Mouse (Mus musculus) monocyte, adult 2 months (primary cell): ENCODE measurements around the gene Tspan14.

Experiments
- DNase-seq, 2 experiments: peaks; one replicate each; pipeline ENCODE4 v3.0.0; 2022; ENCODE audit warnings: low spot score in 2 of 2, low read depth in 1 of 2

The Tspan14 gene

DNA sequence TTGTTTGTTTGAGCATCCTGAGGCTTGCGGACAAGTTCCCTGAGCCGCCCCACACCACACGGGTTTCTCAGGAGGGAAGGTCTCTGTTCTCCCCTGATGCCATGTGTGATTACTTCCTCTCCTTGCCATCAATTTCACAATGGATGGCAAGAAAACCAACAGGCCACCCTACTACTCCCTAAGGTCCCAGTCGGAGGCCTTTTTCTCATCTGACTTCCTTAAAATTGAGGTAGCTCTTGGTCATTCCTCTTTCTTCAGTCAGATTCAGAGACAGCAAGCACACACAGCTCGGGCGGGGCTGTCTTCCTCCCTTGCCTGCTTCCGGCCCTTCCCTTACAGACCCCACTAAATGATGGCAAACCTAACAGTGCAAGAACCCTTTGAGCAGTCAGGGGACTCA, 47.1 kb downstream of the Tspan14 start:
- peak; percentile 39 to 49 for DNase-seq

- no peak for DNase-seq
Observed at GRCm38 (mm10) chr14:40918477-40918876, 48.1 kb downstream of the Tspan14 start.

- peak; percentile 59 to 82 for DNase-seq
Observed at GRCm38 (mm10) chr14:40917632-40918031, 49.0 kb downstream of the Tspan14 start.

GRCm38 (mm10) chr14:40916667-40917066, 49.9 kb downstream of the Tspan14 start:
- no peak for DNase-seq

- DNase-seq, result no peak
Observed at GRCm38 (mm10) chr14:40915838-40916237, 50.8 kb downstream of the Tspan14 start.

GRCm38 (mm10) chr14:40914701-40915100, 51.9 kb downstream of the Tspan14 start:
- no peak for DNase-seq

DNA sequence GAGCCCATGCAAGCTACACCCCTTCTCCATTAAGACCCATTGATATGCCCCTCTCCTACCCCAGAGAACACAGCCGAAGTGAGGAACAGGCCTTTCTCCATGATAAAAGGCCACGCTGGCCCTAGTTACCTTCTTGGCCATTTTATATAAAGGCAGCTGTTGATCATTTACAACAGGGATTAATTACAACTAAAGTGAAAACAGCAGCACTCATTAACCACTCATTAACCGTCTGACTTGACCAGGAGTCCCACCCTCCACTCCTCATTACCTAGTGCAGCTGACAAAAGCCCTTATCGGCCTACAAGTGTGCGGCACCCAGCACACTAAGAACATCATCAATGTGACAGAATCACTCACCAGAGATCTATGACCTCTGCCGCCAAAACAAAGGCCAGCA, 52.9 kb downstream of the Tspan14 start:
- DNase-seq, result no peak

GRCm38 (mm10) chr14:40911529-40911928, 55.1 kb downstream of the Tspan14 start:
- no peak for DNase-seq

GRCm38 (mm10) chr14:40908763-40909162, 57.8 kb downstream of the Tspan14 start:
- no peak for DNase-seq

DNA sequence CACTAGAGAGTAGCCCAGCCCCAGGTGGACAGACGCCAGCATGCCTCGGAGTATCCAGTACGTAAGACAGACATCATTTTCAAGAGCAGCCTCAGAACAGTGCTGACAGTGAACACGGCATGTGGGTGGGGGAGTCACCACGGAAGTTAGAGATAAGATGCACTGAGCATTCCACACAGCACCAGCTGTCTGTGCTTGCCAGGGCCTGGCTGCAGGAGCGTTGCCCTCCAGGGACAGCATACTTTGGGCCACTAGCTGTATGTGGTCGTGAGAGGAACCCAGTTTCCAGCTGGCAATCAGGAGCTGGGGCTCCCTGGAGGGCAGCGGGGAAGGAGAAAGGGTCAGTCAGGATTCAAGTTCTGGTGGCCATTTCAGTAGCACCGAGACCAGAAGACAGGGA, 59.8 kb downstream of the Tspan14 start:
- DNase-seq, result no peak

- DNase-seq, result no peak
Observed at GRCm38 (mm10) chr14:40905813-40906212, 60.8 kb downstream of the Tspan14 start.

GRCm38 (mm10) chr14:40902307-40903055, 64.1 kb downstream of the Tspan14 start:
- no peak for DNase-seq

- DNase-seq, result no peak
Observed at GRCm38 (mm10) chr14:40900267-40900666, 66.3 kb downstream of the Tspan14 start.

DNA sequence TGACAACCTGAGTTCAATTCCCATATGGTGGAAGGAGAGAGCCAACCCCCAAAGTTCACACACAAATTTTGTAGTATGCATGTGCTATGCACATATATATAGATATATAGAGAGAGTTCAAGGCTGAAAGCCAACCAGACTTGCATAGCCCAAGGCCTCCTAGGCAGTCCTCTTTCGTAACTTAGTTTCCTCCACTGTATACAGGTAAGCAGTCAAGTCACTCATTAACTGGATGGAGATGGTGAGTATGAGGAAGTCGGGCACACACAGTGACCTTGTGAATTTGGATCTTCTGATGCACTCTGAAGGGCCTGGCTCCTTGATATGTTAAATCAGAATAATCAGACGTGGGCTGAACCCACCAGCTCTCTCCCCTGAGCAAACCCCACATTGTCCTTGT, 68.7 kb downstream of the Tspan14 start:
- DNase-seq, result no peak

DNA sequence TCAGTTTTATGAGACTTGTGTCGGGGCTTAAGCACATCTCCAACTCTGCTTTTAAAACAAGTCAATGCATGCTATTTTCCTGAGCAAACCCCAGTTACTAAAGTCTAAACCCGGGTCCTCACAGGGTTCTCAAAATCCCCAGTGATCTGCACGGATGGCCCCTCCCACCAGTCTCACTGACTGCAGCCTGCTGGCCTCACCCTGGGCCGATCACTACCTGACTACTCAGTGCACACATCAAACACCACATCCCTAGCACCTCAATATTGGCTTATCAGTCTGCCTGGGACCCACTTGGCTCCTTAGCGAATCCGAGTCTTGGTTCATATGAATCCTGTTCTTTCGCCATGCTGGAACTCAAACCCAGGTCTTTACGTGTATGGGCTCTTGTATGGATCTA, 70.9 kb downstream of the Tspan14 start:
- no peak for DNase-seq

DNA sequence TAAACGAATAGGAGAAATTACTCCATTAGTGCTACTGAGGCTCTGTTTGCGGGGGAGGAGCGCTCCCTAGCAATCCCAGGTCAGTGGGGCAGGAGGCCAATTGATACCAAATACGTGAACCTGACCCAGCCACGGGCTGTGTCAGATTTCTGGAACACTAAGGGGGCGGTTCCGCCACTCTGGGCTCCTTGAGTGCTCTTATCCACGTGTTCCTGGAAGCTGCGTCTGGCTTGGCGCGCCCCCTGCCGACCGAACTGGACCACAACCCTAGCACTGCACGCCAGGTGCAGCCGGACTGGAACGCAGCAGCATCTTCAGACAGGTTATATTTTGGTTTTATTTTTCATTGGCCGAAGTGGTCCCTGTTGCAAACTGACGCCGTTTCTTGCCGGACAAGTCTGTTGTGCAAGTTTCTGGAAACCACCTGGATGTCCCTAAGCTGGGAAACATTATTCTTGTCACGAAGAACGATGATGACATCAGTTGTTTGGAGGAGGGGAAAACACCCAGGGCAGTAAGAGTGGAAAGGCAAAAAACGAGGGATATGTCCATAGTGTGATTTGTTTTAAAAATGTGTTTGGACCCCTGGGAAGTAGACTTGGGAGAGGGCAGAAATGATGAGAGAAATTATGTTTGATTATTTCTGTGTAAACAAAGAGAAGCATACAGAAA, 71.9 kb downstream of the Tspan14 start:
- peak in 1 of 2 experiments; percentile 26 for DNase-seq

DNA sequence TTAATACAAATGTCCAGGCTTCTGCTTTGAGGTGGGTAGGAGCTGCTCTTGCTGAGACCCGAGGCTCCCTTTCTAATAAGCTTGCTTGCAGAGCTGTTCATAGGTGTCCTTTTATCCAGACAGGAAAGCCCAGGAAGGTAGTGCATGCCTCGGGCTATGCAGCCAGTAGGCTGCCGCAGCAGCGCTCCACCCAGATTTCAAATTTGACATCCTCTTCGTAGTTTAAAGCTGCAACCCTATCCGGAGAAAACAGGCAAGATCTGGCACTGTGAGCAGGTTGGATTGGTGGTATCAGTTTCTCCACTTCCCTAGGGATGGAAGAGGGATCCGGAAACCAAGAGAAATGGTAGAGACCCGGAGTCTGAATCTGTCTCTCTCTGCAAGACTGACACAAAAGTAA, 72.7 kb downstream of the Tspan14 start:
- no peak for DNase-seq

GRCm38 (mm10) chr14:40893196-40893595, 73.4 kb downstream of the Tspan14 start, which contains the start of gene Sh2d4b:
Sh2d4b (minus strand) TSS chr14:40893266.
- DNase-seq, result no peak

DNA sequence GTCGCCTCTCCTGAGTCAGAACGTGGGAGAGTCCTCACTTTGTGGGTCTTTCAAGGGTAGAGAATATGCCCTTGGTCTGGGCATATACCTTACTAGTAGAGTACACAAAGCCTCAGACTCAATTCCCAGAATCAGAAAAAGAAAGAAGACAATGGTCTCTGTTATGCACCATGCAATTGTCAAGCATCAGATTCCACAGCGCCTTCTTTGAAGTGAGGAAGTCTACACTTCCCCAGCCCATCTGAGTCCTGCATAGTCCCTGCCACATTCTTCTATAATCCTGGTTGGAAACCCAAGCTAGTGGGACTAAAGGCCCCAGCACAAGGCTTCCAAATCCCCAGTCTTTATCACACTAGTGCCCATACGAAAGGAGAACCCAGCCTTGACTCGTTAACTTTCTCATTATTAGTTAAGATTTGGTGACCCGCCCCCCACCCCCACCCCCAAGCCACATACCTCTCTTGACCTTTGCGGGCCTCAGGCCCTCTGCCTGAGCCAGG, 74.2 kb downstream of the Tspan14 start:
- no peak for DNase-seq

- no peak for DNase-seq
Observed at GRCm38 (mm10) chr14:40891506-40891905, 75.1 kb downstream of the Tspan14 start.

DNA sequence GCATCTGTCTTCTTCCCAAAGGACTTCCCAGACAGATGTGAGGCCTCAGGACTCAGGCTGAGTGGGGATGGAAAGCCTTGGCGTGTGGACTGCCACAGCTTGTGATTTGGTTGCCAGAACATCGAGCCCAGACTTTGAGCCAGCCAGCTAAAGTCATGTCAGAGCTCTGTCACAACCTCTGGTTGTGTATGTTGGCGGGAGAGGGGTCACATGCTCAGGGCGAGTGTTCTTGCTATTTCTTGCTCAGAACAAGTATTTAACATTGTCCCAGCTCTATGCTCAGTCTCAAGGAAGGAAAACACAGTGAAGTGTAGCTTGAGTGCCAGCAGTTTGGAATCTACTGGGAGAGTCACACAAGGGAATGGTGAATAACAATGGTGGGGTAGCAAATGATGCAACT, 76.9 kb downstream of the Tspan14 start:
- DNase-seq, result no peak

- DNase-seq, result no peak
Observed at GRCm38 (mm10) chr14:40889181-40889580, 77.4 kb downstream of the Tspan14 start.
